Mouse (Mus musculus) right cerebral cortex, postnatal 36 days (tissue): ENCODE measurements around the gene Rnf216.

Source experiments
- DNase-seq, 2 experiments: peaks; one replicate each; pipeline ENCODE4 v3.0.0; 2022; ENCODE audit warnings: low spot score in 2 of 2, mixed read lengths in 1 of 2

The Rnf216 gene

GRCm38 (mm10) chr5:142960775-142961271, 152.0 kb downstream of the Rnf216 start:
- DNase-seq: no peak

- peak in 1 of 2 experiments; percentile 82 for DNase-seq
These were observed 152.9 kb downstream of the Rnf216 start, which contains the start of gene Fscn1 for GRCm38 (mm10) chr5:142959576-142960556. Gene Fscn1, plus strand, starts transcription at chr5:142960343.

GRCm38 (mm10) chr5:142959156-142959555, 153.6 kb downstream of the Rnf216 start:
- no peak for DNase-seq

- no peak for DNase-seq
These were observed 154.3 kb downstream of the Rnf216 start for GRCm38 (mm10) chr5:142958464-142958863.

- no peak for DNase-seq
These were observed 155.7 kb downstream of the Rnf216 start for GRCm38 (mm10) chr5:142956956-142957703.

GRCm38 (mm10) chr5:142953641-142954040, 159.2 kb downstream of the Rnf216 start:
- no peak for DNase-seq

- DNase-seq: no peak
These were observed 162.4 kb downstream of the Rnf216 start for GRCm38 (mm10) chr5:142950405-142950804.

GRCm38 (mm10) chr5:142949580-142949979, 163.2 kb downstream of the Rnf216 start:
- DNase-seq: no peak

GRCm38 (mm10) chr5:142947460-142947859, 165.3 kb downstream of the Rnf216 start:
- DNase-seq: no peak

- DNase-seq: no peak
These were observed 167.7 kb downstream of the Rnf216 start for GRCm38 (mm10) chr5:142944979-142945682.
